Mouse (Mus musculus) ES-Bruce4 (cell line): ENCODE data around the gene Uap1l1. TPM values are rescaled to one million over a fixed set of nuclear protein-coding genes. Genes with fewer than 3 reads are reported as not detected.
A peak's percentile ranks its signal among the peaks of the same experiment; 100 is the strongest.

Experiments used
- H3K27ac ChIP-seq: 2 replicates; pipeline ENCODE4 v1.5.1; 2012; ENCODE audit warnings: low read length, inconsistent platforms; ENCODE audit not compliant: insufficient read depth
- H3K27me3 ChIP-seq: 2 replicates; pipeline ENCODE4 v1.6.1; 2012; ENCODE audit warnings: mild to moderate bottlenecking, low read length, inconsistent platforms; ENCODE audit not compliant: control insufficient read depth, poor library complexity, insufficient read depth, severe bottlenecking
- H3K36me3 ChIP-seq: 2 replicates; pipeline ENCODE4 v1.6.1; 2012; ENCODE audit warnings: inconsistent platforms, mild to moderate bottlenecking, low read length, moderate library complexity; ENCODE audit not compliant: control insufficient read depth, poor library complexity, insufficient read depth, severe bottlenecking
- H3K4me1 ChIP-seq: one replicate; pipeline ENCODE4 v1.8.1; 2011; ENCODE audit warnings: low read length; ENCODE audit not compliant: control insufficient read depth, insufficient read depth
- H3K4me3 ChIP-seq: 2 replicates; pipeline ENCODE4 v1.5.1; 2011; ENCODE audit warnings: low read depth, mild to moderate bottlenecking, low read length
- H3K9ac ChIP-seq: 2 replicates; pipeline ENCODE4 v1.6.1; 2012; ENCODE audit warnings: low read depth, mild to moderate bottlenecking, inconsistent platforms; ENCODE audit not compliant: poor library complexity, severe bottlenecking
- H3K9me3 ChIP-seq: replicated peaks from 2 replicates; pipeline ENCODE4 v1.6.1; 2012; ENCODE audit warnings: mild to moderate bottlenecking, low read length, inconsistent platforms; ENCODE audit not compliant: control insufficient read depth, poor library complexity, insufficient read depth, severe bottlenecking
- CTCF ChIP-seq: IDR thresholded peaks from one replicate; pipeline ENCODE4 v1.8.1; 2011; ENCODE audit warnings: low read depth, low read length
- EP300 ChIP-seq: IDR thresholded peaks from 2 replicates; pipeline ENCODE4 v1.6.1; 2011; ENCODE audit warnings: low read depth, low read length; ENCODE audit not compliant: insufficient read depth
- POLR2A ChIP-seq: IDR thresholded peaks from one replicate; pipeline ENCODE4 v1.8.1; 2011; ENCODE audit warnings: low read length; ENCODE audit not compliant: insufficient read depth
- polyA plus RNA-seq: library from polyadenylated mRNA; stranded (reverse); fragments of >200 nt; gene quantifications from 2 replicates; pipeline ENCODE4 v1.2.4, GENCODE M21; 2011; ENCODE audit warnings: low read depth; ENCODE audit not compliant: missing spikeins, insufficient read depth, insufficient read length

Gene Uap1l1
- polyA plus RNA-seq, 1 experiment: 51.1 TPM

GRCm38 (mm10) chr2:25350701-25351100, 14.8 kb downstream of the Uap1l1 start:
- TF ChIP-seq CTCF (no peak), POLR2A (no peak), EP300 (no peak)
- Histone ChIP-seq H3K27ac (no peak overlapping the region), H3K4me1 (no peaks in the 10 kb centered on the region), H3K27me3 (no peaks in the 10 kb centered on the region), H3K9me3 (no peaks in the 10 kb centered on the region), H3K9ac (no peak overlapping the region), H3K4me3 (no peak overlapping the region), H3K36me3 (peaks cover 25% of the 10 kb centered on the region; the same call in 1 of the 2 replicates)

GRCm38 (mm10) chr2:25349499-25349898, 16.0 kb downstream of the Uap1l1 start:
- Histone ChIP-seq H3K9me3 (no peaks in the 10 kb centered on the region), H3K4me3 (no peak overlapping the region), H3K9ac (no peak overlapping the region), H3K36me3 (peaks cover 36% of the 10 kb centered on the region), H3K27me3 (no peaks in the 10 kb centered on the region), H3K27ac (no peak overlapping the region), H3K4me1 (no peaks in the 10 kb centered on the region)
- TF ChIP-seq EP300 (no peak), CTCF (no peak), POLR2A (no peak)

GRCm38 (mm10) chr2:25348162-25348561, 17.3 kb downstream of the Uap1l1 start:
- Histone ChIP-seq H3K4me1 (no peaks in the 10 kb centered on the region), H3K36me3 (peaks cover 39% of the 10 kb centered on the region)
- no peak for TF ChIP-seq EP300
- TF ChIP-seq CTCF: no peak
- no peak for TF ChIP-seq POLR2A

GRCm38 (mm10) chr2:25338303-25338702, 27.2 kb downstream of the Uap1l1 start:
- no peak overlapping the region for H3K4me3 ChIP-seq
- H3K4me1 ChIP-seq: no peaks in the 10 kb centered on the region
- H3K9ac ChIP-seq: no peak overlapping the region
- no peak overlapping the region for H3K27ac ChIP-seq
- no peaks in the 10 kb centered on the region for H3K27me3 ChIP-seq
- TF ChIP-seq POLR2A: no peak
- TF ChIP-seq EP300: no peak
- TF ChIP-seq CTCF: no peak
- no peaks in the 10 kb centered on the region for H3K9me3 ChIP-seq
- H3K36me3 ChIP-seq: peaks cover 21% of the 10 kb centered on the region

More at GRCm38 (mm10) chr2:25348162-25348561, 17.3 kb downstream of the Uap1l1 start:
- H3K27me3 ChIP-seq: no peaks in the 10 kb centered on the region
- H3K9me3 ChIP-seq: no peaks in the 10 kb centered on the region
- no peak overlapping the region for H3K4me3 ChIP-seq
- no peak overlapping the region for H3K27ac ChIP-seq
- H3K9ac ChIP-seq: no peak overlapping the region

- TF ChIP-seq EP300 (no peak), CTCF (no peak)
- Histone ChIP-seq H3K36me3 (peaks cover 8% of the 10 kb centered on the region), H3K27me3 (no peaks in the 10 kb centered on the region)
Measured at GRCm38 (mm10) chr2:25333569-25333968, 31.9 kb downstream of the Uap1l1 start.

GRCm38 (mm10) chr2:25332286-25333160, 33.0 kb downstream of the Uap1l1 start, which contains the start of gene Man1b1:
Gene Man1b1 (plus strand): TSS chr2:25332338.
- Histone ChIP-seq H3K4me1 (no peaks in the 10 kb centered on the region), H3K9ac (peak within 1 kb of the TSS; percentile 61), H3K9me3 (no peaks in the 10 kb centered on the region), H3K36me3 (peaks cover 4% of the 10 kb centered on the region), H3K4me3 (peak within 1 kb of the TSS; percentile 90), H3K27ac (peak within 1 kb of the TSS; percentile 35; the same call in 1 of the 2 replicates), H3K27me3 (no peaks in the 10 kb centered on the region)
- TF ChIP-seq POLR2A (peak; percentile 81), EP300 (peak; percentile 60; the same call in 1 of the 2 replicates), CTCF (no peak)

More at GRCm38 (mm10) chr2:25333569-25333968, 31.9 kb downstream of the Uap1l1 start:
- no peaks in the 10 kb centered on the region for H3K4me1 ChIP-seq
- H3K9ac ChIP-seq: 0 out of 2 replicates have a peak overlapping the region, but pooled peaks have one; percentile 57
- H3K27ac ChIP-seq: no peak overlapping the region
- H3K4me3 ChIP-seq: peak overlapping the region; percentile 90; the same call in 1 of the 2 replicates
- H3K9me3 ChIP-seq: no peaks in the 10 kb centered on the region
